Mouse (Mus musculus): ENCODE measurements around the gene Sgip1.

Gene Sgip1

GRCm38 (mm10) chr4:102741287-102741686 is at the start of gene Sgip1:
Gene Sgip1 (plus strand): TSS chr4:102741297.
- DNase-seq (ENCODE audit: low spot score): no peak

GRCm38 (mm10) chr4:102691402-102691801 is 49.7 kb upstream of the Sgip1 start:
- no peak for DNase-seq (ENCODE audit: low spot score)

- DNase-seq (ENCODE audit: low spot score): no peak
Measured at GRCm38 (mm10) chr4:102697966-102698365, 43.1 kb upstream of the Sgip1 start.

- no peak for DNase-seq (ENCODE audit: low spot score)
Measured at GRCm38 (mm10) chr4:102711731-102712130, 29.4 kb upstream of the Sgip1 start.

- no peak for DNase-seq (ENCODE audit: low spot score)
Measured at GRCm38 (mm10) chr4:102715532-102715931, 25.6 kb upstream of the Sgip1 start.

GRCm38 (mm10) chr4:102717123-102717828 is 23.8 kb upstream of the Sgip1 start:
- no peak for DNase-seq (ENCODE audit: low spot score)

- no peak for DNase-seq (ENCODE audit: low spot score)
Measured at GRCm38 (mm10) chr4:102719535-102719934, 21.6 kb upstream of the Sgip1 start.

GRCm38 (mm10) chr4:102719951-102720350 is 21.1 kb upstream of the Sgip1 start:
- no peak for DNase-seq (ENCODE audit: low spot score)

GRCm38 (mm10) chr4:102724442-102724841 is 16.7 kb upstream of the Sgip1 start:
- no peak for DNase-seq (ENCODE audit: low spot score)

GRCm38 (mm10) chr4:102730976-102731375 is 10.1 kb upstream of the Sgip1 start:
- DNase-seq (ENCODE audit: low spot score): no peak

- DNase-seq (ENCODE audit: low spot score): no peak
Measured at GRCm38 (mm10) chr4:102734022-102734657, 7.0 kb upstream of the Sgip1 start.

- no peak for DNase-seq (ENCODE audit: low spot score)
Measured at GRCm38 (mm10) chr4:102753334-102754090, 12.4 kb downstream of the Sgip1 start.

GRCm38 (mm10) chr4:102759095-102759890 is 18.2 kb downstream of the Sgip1 start:
- no peak for DNase-seq (ENCODE audit: low spot score)

GRCm38 (mm10) chr4:102760042-102760821 is 19.1 kb downstream of the Sgip1 start:
- no peak for DNase-seq (ENCODE audit: low spot score)

GRCm38 (mm10) chr4:102762075-102762474 is 21.0 kb downstream of the Sgip1 start:
- no peak for DNase-seq (ENCODE audit: low spot score)

GRCm38 (mm10) chr4:102769070-102769469 is 28.0 kb downstream of the Sgip1 start:
- no peak for DNase-seq (ENCODE audit: low spot score)

- no peak for DNase-seq (ENCODE audit: low spot score)
Measured at GRCm38 (mm10) chr4:102769936-102770335, 28.8 kb downstream of the Sgip1 start.

GRCm38 (mm10) chr4:102771598-102772357 is 30.7 kb downstream of the Sgip1 start:
- DNase-seq (ENCODE audit: low spot score): no peak

- no peak for DNase-seq (ENCODE audit: low spot score)
Measured at GRCm38 (mm10) chr4:102773225-102773624, 32.1 kb downstream of the Sgip1 start.

- DNase-seq (ENCODE audit: low spot score): no peak
Measured at GRCm38 (mm10) chr4:102773841-102774240, 32.7 kb downstream of the Sgip1 start.

GRCm38 (mm10) chr4:102774549-102774948 is 33.5 kb downstream of the Sgip1 start:
- no peak for DNase-seq (ENCODE audit: low spot score)
